ENCODE assay signal across 18 mouse cellular contexts in genomic region chr8:127194786-127195407, GRCm38 (mm10).
DNase-seq lines count a peak whose midpoint lies in the region; ATAC-seq and TF ChIP-seq lines count a peak whose summit lies in the region.
"Had no signal": no experiment of that assay in that cellular context is flagged by ENCODE, and none has a peak within 500 bp of the region (broad histone marks: within the 10 kb centered on the region; RNA-seq: fewer than 3 reads in every experiment).

No protein-coding gene starts in this region.

- peaks cover 42% of the 10 kb centered on the region for H3K4me1 ChIP-seq in hindbrain, embryonic 10.5 days (replicated peaks)
- H3K4me1 ChIP-seq in hindbrain, embryonic 11.5 days (replicated peaks; ENCODE audit: control insufficient read depth, insufficient read depth, low read length) = no peaks in the 10 kb centered on the region
- H3K4me1 ChIP-seq in forebrain, embryonic 14.5 days (ENCODE audit: control insufficient read depth, insufficient read depth, low read length) = peaks cover 30% of the 10 kb centered on the region
- 0 out of 2 replicates have a peak, but pooled peaks cover 6% of the 10 kb centered on the region for H3K4me1 ChIP-seq in hindbrain, postnatal 0 days (ENCODE audit: insufficient read depth, low read length)
- H3K4me1 ChIP-seq in midbrain, postnatal 0 days (ENCODE audit: insufficient read depth, low read length) = peaks cover 6% of the 10 kb centered on the region
- H3K4me1 ChIP-seq: lung, embryonic 15.5 days had no signal

- H3K27me3 ChIP-seq in hindbrain, embryonic 10.5 days (ENCODE audit: insufficient read depth, poor library complexity, severe bottlenecking) = no peaks in the 10 kb centered on the region
- H3K27me3 ChIP-seq in hindbrain, embryonic 11.5 days (ENCODE audit: control insufficient read depth, insufficient read depth, low read length) = no peaks in the 10 kb centered on the region
- no peaks in the 10 kb centered on the region for H3K27me3 ChIP-seq in forebrain, embryonic 14.5 days (replicated peaks; ENCODE audit: control insufficient read depth, insufficient read depth, low read length)
- no peaks in the 10 kb centered on the region for H3K27me3 ChIP-seq in hindbrain, postnatal 0 days (ENCODE audit: insufficient read depth, low read length)
- no peaks in the 10 kb centered on the region for H3K27me3 ChIP-seq in midbrain, postnatal 0 days (ENCODE audit: insufficient read depth, low read length)
- H3K27me3 ChIP-seq: heart, embryonic 15.5 days; limb, embryonic 15.5 days; lung, embryonic 15.5 days; Patski; stomach, embryonic 15.5 days had no signal

- H3K4me2 ChIP-seq in hindbrain, embryonic 11.5 days (replicated peaks; ENCODE audit: low read depth, low read length) = no peak overlapping the region
- no peak overlapping the region for H3K4me2 ChIP-seq in forebrain, embryonic 14.5 days (ENCODE audit: low read length)
- H3K4me2 ChIP-seq in hindbrain, postnatal 0 days (ENCODE audit: low read depth, low read length) = no peak overlapping the region
- 0 out of 2 replicates have a peak overlapping the region, but pooled peaks have one; percentile 4 for H3K4me2 ChIP-seq in midbrain, postnatal 0 days (ENCODE audit: low read depth, low read length, poor library complexity, severe bottlenecking)
- H3K4me2 ChIP-seq: heart, embryonic 15.5 days; limb, embryonic 15.5 days; lung, embryonic 15.5 days; stomach, embryonic 15.5 days had no signal

- H3K36me3 ChIP-seq in hindbrain, embryonic 10.5 days = no peaks in the 10 kb centered on the region
- no peaks in the 10 kb centered on the region for H3K36me3 ChIP-seq in hindbrain, embryonic 11.5 days (ENCODE audit: control insufficient read depth, insufficient read depth, low read length)
- H3K36me3 ChIP-seq in forebrain, embryonic 14.5 days (ENCODE audit: control insufficient read depth, insufficient read depth, low read length) = no peaks in the 10 kb centered on the region
- H3K36me3 ChIP-seq in hindbrain, postnatal 0 days (ENCODE audit: insufficient read depth, low read length) = no peaks in the 10 kb centered on the region
- H3K36me3 ChIP-seq in midbrain, postnatal 0 days (ENCODE audit: insufficient read depth, low read length) = no peaks in the 10 kb centered on the region
- H3K36me3 ChIP-seq: embryonic facial prominence, embryonic 10.5 days; heart, embryonic 15.5 days; limb, embryonic 15.5 days; lung, embryonic 15.5 days; stomach, embryonic 15.5 days had no signal

- no peak for TF ChIP-seq CTCF in hindbrain, postnatal 0 days (IDR thresholded peaks at IDR 0.05; ENCODE audit: low read depth)
- TF ChIP-seq CTCF in midbrain, postnatal 0 days (IDR thresholded peaks at IDR 0.05) = no peak

- WGBS in hindbrain, embryonic 10.5 days = 76% methylated on average over 15 of the region's 15 CpGs
- 68% methylated on average over 15 of the region's 15 CpGs for WGBS in hindbrain, embryonic 11.5 days
- 41% methylated on average over 15 of the region's 15 CpGs for WGBS in forebrain, embryonic 14.5 days
- WGBS in hindbrain, postnatal 0 days = 42% methylated on average over 15 of the region's 15 CpGs
- WGBS in midbrain, postnatal 0 days = 34% methylated on average over 15 of the region's 15 CpGs

- no peak for DNase-seq in hindbrain, embryonic 10.5 days (ENCODE audit: low spot score)
- no peak for DNase-seq in hindbrain, embryonic 11.5 days (ENCODE audit: low spot score)
- no peak for DNase-seq in forebrain, embryonic 14.5 days (ENCODE audit: low spot score)
- DNase-seq in hindbrain, postnatal 0 days (ENCODE audit: low spot score) = peak; percentile 33
- DNase-seq in midbrain, postnatal 0 days (ENCODE audit: low spot score) = no peak
- DNase-seq in gastrocnemius, postnatal 10 days = no peak
- DNase-seq in urinary bladder, postnatal 25 days (ENCODE audit: low spot score) = no peak
- DNase-seq: cerebellum, adult 11 months; cerebellum, postnatal 36 days; heart, adult 18-20 months had no signal

- peak overlapping the region; percentile 5; the same call in 1 of the 2 replicates for H3K27ac ChIP-seq in hindbrain, embryonic 10.5 days
- H3K27ac ChIP-seq in hindbrain, embryonic 11.5 days (ENCODE audit: low read depth, low read length) = no peak overlapping the region
- peak overlapping the region; percentile 27; the same call in 1 of the 2 replicates for H3K27ac ChIP-seq in forebrain, embryonic 14.5 days (ENCODE audit: low read depth, low read length)
- H3K27ac ChIP-seq in hindbrain, postnatal 0 days = no peak overlapping the region
- H3K27ac ChIP-seq in midbrain, postnatal 0 days (ENCODE audit: low read depth, low read length) = peak overlapping the region; percentile 19; the same call in 1 of the 2 replicates
- H3K27ac ChIP-seq: heart, embryonic 15.5 days; limb, embryonic 15.5 days; lung, embryonic 15.5 days; stomach, embryonic 15.5 days had no signal

- no peak overlapping the region for H3K4me3 ChIP-seq in hindbrain, embryonic 10.5 days
- no peak overlapping the region for H3K4me3 ChIP-seq in hindbrain, embryonic 11.5 days (ENCODE audit: low read depth, low read length)
- no peak overlapping the region for H3K4me3 ChIP-seq in forebrain, embryonic 14.5 days (ENCODE audit: low read depth, low read length)
- H3K4me3 ChIP-seq in hindbrain, postnatal 0 days (ENCODE audit: low read length) = no peak overlapping the region
- no peak overlapping the region for H3K4me3 ChIP-seq in midbrain, postnatal 0 days (ENCODE audit: low read depth, low read length)
- H3K4me3 ChIP-seq: embryonic facial prominence, embryonic 10.5 days; erythroblast, embryonic 14.5 days; heart, embryonic 15.5 days; limb, embryonic 15.5 days; lung, embryonic 15.5 days; stomach, embryonic 15.5 days had no signal

- no peak overlapping the region for H3K9ac ChIP-seq in hindbrain, embryonic 11.5 days (ENCODE audit: low read depth, low read length)
- peak overlapping the region; percentile 35 for H3K9ac ChIP-seq in forebrain, embryonic 14.5 days (ENCODE audit: low read length)
- no peak overlapping the region for H3K9ac ChIP-seq in hindbrain, postnatal 0 days (replicated peaks; ENCODE audit: low read length)
- no peak overlapping the region for H3K9ac ChIP-seq in midbrain, postnatal 0 days (replicated peaks; ENCODE audit: low read length, poor library complexity, severe bottlenecking)
- H3K9ac ChIP-seq: heart, embryonic 15.5 days; limb, embryonic 15.5 days; lung, embryonic 15.5 days; stomach, embryonic 15.5 days had no signal

- no peak for ATAC-seq in hindbrain, embryonic 11.5 days (ENCODE audit: low FRiP score)
- no peak for ATAC-seq in forebrain, embryonic 14.5 days
- ATAC-seq in hindbrain, postnatal 0 days = no peak
- no peak for ATAC-seq in midbrain, postnatal 0 days (ENCODE audit: low FRiP score)
- ATAC-seq in cerebellum, adult (ENCODE audit: insufficient number of reproducible peaks, low FRiP score, low TSS enrichment) = no peak
- ATAC-seq: Patski had no signal

- H3K9me3 ChIP-seq in hindbrain, embryonic 10.5 days = no peaks in the 10 kb centered on the region
- no peaks in the 10 kb centered on the region for H3K9me3 ChIP-seq in hindbrain, embryonic 11.5 days (ENCODE audit: control insufficient read depth, low read length)
- no peaks in the 10 kb centered on the region for H3K9me3 ChIP-seq in forebrain, embryonic 14.5 days (replicated peaks; ENCODE audit: control insufficient read depth, low read length)
- no peaks in the 10 kb centered on the region for H3K9me3 ChIP-seq in hindbrain, postnatal 0 days (ENCODE audit: low read length)
- no peaks in the 10 kb centered on the region for H3K9me3 ChIP-seq in midbrain, postnatal 0 days (ENCODE audit: low read length)
- H3K9me3 ChIP-seq: embryonic facial prominence, embryonic 10.5 days; heart, embryonic 15.5 days; limb, embryonic 15.5 days; lung, embryonic 15.5 days; stomach, embryonic 15.5 days had no signal

Comparison
In these comparisons a context has a peak if more than half of its experiments do, and no peak if none do; other contexts are left out.
1. H3K27ac ChIP-seq: peak in hindbrain, embryonic 10.5 days (single experiment), forebrain, embryonic 14.5 days (single experiment) and midbrain, postnatal 0 days (single experiment); none in hindbrain, embryonic 11.5 days (single experiment) and hindbrain, postnatal 0 days (single experiment).